Mouse (Mus musculus): ENCODE results near the gene Prickle1.

The Prickle1 gene

GRCm38 (mm10) chr15:93499866-93500265, 95.8 kb downstream of the Prickle1 start:
- no peak for DNase-seq

DNA sequence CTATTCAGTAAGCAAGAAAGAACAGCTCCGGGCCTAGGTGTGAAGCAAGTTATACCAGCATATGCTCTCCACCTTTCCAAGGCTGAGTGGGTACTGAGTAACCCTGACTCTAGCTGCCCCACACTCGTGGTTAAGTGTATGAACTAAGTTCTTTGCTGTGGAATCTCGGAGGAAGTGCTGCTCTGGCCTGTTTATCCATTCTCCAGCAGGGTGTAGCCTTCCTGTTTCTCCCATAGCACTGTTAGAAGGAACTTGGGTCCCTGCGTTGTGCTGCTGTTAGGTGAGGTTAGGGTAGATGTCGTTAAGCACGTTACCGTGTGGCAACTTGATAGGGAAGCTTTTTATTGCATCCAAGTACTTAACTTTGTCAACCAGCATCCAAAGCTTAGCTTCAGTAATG, 101.0 kb downstream of the Prickle1 start:
- no peak for DNase-seq

DNA sequence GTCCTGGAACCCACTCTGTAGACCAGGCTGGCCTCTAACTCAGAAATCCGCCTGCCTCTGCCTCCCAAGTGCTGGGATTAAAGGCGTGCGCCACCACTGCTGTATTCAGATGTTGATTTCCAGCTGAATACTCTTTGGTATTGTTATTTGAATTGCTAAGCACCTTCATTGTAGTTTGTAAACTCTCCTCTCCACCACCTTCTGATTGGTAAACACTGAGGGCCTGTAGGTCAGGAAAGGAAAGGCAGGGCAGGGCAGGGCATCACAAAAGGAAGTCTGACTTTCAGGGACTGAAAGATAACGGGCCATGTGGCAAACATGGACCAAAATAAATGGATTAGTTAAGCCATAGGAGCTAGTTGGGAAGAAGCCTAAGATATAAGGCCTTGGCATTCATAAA, 106.1 kb downstream of the Prickle1 start:
- DNase-seq, result no peak

DNA sequence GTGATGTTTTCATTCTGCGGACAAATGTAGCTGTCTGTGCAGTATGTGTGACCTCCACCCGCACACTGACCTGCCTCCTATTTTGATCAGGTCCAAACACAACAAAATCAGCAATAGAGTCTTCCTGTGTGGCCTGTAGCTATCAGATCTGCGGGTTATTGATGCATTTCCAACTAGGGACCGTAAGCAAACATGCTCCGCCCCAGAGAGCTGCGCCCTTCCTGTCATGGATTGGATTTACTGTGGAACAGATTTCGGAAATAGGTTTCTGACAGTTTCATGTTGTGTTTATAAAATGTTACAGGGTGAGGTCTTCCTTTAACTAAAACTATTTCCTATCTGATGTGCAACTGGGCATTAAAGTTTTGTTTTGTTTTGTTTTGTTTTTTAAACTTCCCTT, 109.6 kb downstream of the Prickle1 start:
- DNase-seq, result no peak

DNA sequence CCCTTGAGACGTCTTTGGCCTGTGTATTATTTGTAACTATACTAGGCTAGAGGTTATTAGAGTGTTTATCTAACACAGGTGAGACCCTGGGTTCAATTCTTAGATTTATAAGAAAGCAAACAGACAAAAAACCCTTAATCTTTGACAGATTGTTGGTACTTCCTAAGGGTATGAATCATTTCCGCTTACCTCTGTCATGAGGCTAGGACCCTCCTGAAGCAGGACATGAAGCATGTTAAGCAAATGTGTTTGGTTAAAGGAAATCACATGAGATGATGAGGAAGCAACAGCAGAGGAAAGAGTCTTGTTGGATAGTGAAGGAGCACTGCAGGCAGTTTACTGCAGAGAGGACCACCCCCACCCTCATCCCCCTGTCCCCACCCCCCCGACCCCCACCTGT, 110.4 kb downstream of the Prickle1 start:
- DNase-seq, result no peak

- no peak for DNase-seq
These were observed 111.4 kb downstream of the Prickle1 start for GRCm38 (mm10) chr15:93484261-93484710.

DNA sequence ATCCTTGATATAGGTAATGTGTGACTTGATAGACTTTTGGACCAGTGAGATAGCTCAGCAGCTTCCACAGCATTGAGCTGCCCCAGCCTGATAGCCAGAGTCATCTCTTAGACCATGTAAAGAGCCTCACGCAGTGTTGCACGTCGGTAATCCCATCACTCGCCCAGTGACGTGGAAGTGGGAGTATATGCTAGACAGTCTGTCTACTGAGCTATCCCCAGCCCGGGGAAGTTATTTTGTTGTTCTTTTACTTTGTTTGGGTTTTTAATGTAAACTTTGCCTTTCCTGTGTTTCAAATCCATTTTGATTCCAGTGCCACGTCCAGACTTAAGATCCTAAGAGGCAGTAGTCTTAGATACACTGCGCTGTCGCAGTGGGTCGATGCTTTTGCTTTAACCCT, 114.6 kb downstream of the Prickle1 start:
- DNase-seq, result no peak

- DNase-seq, result no peak
These were observed 116.2 kb downstream of the Prickle1 start for GRCm38 (mm10) chr15:93479445-93479844.

- DNase-seq, result no peak
These were observed 117.0 kb downstream of the Prickle1 start for GRCm38 (mm10) chr15:93478676-93479075.

DNA sequence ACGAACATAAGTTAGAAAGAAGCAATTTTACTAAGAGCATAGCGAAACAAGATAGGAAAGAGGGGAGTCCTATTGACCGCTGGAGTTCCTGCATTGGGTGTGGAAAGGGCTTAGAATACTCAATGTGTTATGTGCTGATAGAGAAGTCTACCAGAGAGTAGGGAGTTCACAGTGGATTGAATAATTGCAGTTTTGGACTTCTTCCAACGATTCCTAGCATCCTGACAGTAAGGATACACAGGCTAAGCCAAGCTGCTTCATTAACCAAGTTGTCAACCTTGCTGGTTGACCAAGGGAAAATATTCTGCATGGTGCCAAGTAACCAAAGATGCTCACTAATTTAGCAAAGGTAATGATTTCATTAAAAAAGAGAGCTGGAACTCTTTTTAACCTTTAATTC, 118.0 kb downstream of the Prickle1 start:
- DNase-seq, result no peak

- DNase-seq, result no peak
These were observed 120.0 kb downstream of the Prickle1 start for GRCm38 (mm10) chr15:93475688-93476087.

DNA sequence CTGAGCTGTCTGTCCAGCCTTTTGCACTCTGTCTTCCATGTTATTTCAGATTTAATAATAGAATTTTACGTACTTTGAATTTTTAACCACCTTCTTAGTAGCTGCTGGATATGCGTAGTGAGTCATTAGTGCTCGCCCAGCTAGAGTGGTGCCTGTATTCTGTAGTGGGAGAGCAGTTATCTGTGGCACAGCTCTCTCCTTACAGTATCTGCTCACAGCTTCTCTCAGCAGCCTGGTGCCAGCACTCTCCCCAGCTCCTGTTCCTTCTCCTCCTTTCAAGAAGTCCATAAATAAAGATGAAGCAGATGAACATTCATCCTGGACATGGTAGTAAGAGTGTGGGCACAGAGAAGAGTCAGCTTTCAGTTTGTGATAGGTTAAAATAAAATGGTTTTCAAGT, 121.4 kb downstream of the Prickle1 start:
- DNase-seq, result no peak

DNA sequence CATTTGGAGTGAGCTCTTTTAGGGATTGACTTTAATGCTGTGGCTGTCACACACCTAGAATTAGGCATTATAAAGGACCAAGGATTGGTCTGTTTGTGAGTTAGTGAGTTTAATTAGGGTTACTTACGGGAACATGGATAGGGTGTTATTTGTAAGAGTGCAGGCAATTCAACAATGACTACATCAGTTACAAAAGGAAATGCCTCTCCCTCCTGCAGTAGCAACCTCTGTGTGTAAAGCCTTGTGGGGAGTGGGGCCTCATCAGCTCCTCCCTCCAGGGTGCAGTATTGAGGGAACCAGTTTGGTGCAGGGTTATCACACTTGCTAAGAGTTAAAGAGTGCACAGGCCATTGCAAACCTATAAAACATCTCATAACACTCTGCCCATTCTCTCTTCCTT, 123.6 kb downstream of the Prickle1 start:
- DNase-seq, result no peak

DNA sequence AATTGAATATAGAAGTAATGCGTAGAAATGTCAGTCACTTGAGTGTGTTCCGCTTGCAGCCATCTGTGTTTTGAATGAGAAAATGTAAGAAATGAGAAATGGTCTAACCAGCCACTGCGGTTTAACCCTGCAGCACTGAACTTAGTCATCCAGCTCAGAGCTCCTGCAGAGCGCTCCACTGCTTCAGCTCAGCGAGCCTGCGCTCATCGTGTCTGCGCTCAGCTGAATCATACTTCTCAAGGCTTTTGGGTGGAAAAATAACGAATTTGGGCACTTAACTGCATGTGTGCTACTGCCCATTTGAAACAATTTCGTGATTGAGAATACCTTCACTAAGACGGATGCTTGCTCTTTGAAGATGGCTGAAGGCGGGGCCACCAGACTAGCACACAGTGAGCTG, 124.0 kb downstream of the Prickle1 start:
- DNase-seq, result no peak

DNA sequence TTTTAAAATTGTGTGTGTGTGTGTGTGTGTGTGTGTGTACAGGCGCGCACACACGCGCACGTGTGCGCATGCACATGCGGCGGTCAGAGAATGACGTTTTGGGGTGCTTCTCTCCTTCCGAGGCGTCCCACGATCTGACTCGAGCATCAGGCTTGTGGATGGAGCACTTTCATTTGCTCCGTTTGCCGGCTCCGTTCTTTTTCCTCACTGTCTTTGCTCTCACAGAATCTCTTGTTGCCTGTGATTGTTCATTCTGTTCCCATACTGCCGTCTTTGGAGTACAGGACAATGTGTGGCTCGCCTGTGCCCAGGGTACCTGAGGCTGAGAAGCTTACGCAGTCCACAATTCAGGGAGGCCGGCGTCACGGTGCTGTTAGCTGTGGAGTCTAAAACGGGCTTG, 134.6 kb downstream of the Prickle1 start:
- no peak for DNase-seq

- DNase-seq, result no peak
These were observed 136.3 kb downstream of the Prickle1 start for GRCm38 (mm10) chr15:93459422-93459821.

- no peak for DNase-seq
These were observed 139.7 kb downstream of the Prickle1 start for GRCm38 (mm10) chr15:93456005-93456404.

GRCm38 (mm10) chr15:93453296-93453695, 142.4 kb downstream of the Prickle1 start:
- no peak for DNase-seq
